Mouse (Mus musculus) bone marrow macrophage, adult 2 months (primary cell): ENCODE data around the gene Diaph2.

Experiments used
- CTCF ChIP-seq: IDR thresholded peaks from 2 replicates; pipeline ENCODE4 v1.5.1; 2012; ENCODE audit warnings: low read depth, mild to moderate bottlenecking, low read length, moderate library complexity
- POLR2A ChIP-seq: IDR thresholded peaks from 2 replicates; pipeline ENCODE4 v1.6.1; 2012; ENCODE audit warnings: mild to moderate bottlenecking, low read depth, low read length, borderline replicate concordance

DNA sequence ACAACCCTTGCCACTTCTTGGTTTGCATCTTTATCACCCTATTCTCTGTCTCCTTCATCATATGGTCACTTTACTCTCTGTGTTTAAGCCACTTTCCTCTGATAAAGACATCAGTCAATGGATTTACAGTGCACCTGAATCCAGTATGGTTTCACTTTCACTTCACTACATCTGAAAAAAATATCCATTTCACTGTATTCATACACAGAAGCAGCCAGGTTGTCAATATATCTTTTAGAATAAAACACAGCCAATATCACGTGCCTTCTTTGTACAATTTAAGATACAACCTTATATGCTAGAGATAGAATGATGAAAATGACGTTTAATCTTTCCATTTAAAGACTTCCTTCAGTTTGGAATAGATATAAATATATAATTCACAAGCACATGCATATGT, 673.6 kb downstream of the Diaph2 start:
- TF ChIP-seq POLR2A (no peak), CTCF (no peak)
